Mouse (Mus musculus) CH12.LX (cell line): ENCODE data around the gene Cdkn2aip. TPM values are rescaled to one million over a fixed set of nuclear protein-coding genes. Genes with fewer than 3 reads are reported as not detected.

Experiments used
- DNase-seq: peaks from one replicate; pipeline ENCODE4 v3.0.0-alpha.2; 2013; ENCODE audit errors: extremely low read depth
- H3K27ac ChIP-seq: 2 replicates; pipeline ENCODE4 v1.5.1; 2012; ENCODE audit warnings: low read depth, mild to moderate bottlenecking, control low read depth, moderate library complexity; ENCODE audit not compliant: insufficient read depth
- H3K27me3 ChIP-seq: replicated peaks from 2 replicates; pipeline ENCODE3; 2012; ENCODE audit warnings: inconsistent platforms
- H3K36me3 ChIP-seq, 2 experiments: replicated peaks in 1 of 2; 2 replicates each; pipeline versions ENCODE3 to v1.6.1; 2012; ENCODE audit warnings: inconsistent platforms in 1 of 2, low read length in 1 of 2, mild to moderate bottlenecking in 1 of 2, mixed read lengths in 1 of 2, moderate library complexity in 1 of 2; ENCODE audit not compliant: control insufficient read depth in 1 of 2, insufficient read depth in 1 of 2
- H3K4me1 ChIP-seq, 2 experiments: 2 replicates each; pipeline ENCODE4 v1.6.1; 2012; ENCODE audit warnings: inconsistent platforms in 1 of 2, moderate library complexity in 1 of 2; ENCODE audit not compliant: insufficient read depth in 2 of 2, control insufficient read depth in 1 of 2
- H3K4me2 ChIP-seq: 2 replicates; pipeline ENCODE4 v1.6.1; 2012; ENCODE audit warnings: low read depth, mild to moderate bottlenecking, control low read depth; ENCODE audit not compliant: poor library complexity, insufficient read depth, severe bottlenecking
- H3K4me3 ChIP-seq, 3 experiments: fragments of 150-350 bp in 1 of 3; sonication (generic) in 1 of 3; replicated peaks in 1 of 3; 2 replicates each; pipeline versions ENCODE3 to v1.5.1; 2011 to 2012; ENCODE audit warnings: low read depth in 2 of 3, low read length in 2 of 3, mild to moderate bottlenecking in 2 of 3, moderate library complexity in 2 of 3, control low read depth in 1 of 3, improper control_type of control experiment in 1 of 3, inconsistent platforms in 1 of 3, mixed read lengths in 1 of 3; ENCODE audit not compliant: poor library complexity in 1 of 3
- H3K79me2 ChIP-seq: replicated peaks from 2 replicates; pipeline ENCODE4 v1.6.1; 2012; ENCODE audit warnings: mild to moderate bottlenecking, moderate library complexity; ENCODE audit not compliant: control insufficient read depth, poor library complexity, insufficient read depth, severe bottlenecking; ENCODE audit errors: extremely low read depth
- H3K9ac ChIP-seq: 2 replicates; pipeline ENCODE4 v1.6.1; 2012; ENCODE audit warnings: low read depth, mild to moderate bottlenecking, control low read depth, moderate library complexity; ENCODE audit not compliant: insufficient read depth
- H3K9me3 ChIP-seq: replicated peaks from 2 replicates; pipeline ENCODE3; 2012; ENCODE audit warnings: low read length, inconsistent platforms, mixed read lengths
- BHLHE40 ChIP-seq: IDR thresholded peaks from 2 replicates; pipeline ENCODE4 v1.6.1; 2011; ENCODE audit warnings: mild to moderate bottlenecking, low read depth, low read length, improper control_type of control experiment
- CHD1 ChIP-seq: IDR thresholded peaks from 2 replicates; pipeline ENCODE4 v1.6.1; 2012; ENCODE audit warnings: low read depth, low read length, improper control_type of control experiment, inconsistent platforms
- CTCF ChIP-seq, 2 experiments: IDR thresholded peaks in 1 of 2; conservative IDR thresholded peaks in 1 of 2; 2 replicates each; pipeline ENCODE4 v1.5.1; 2011 to 2012; ENCODE audit warnings: low read depth in 2 of 2, low read length in 2 of 2, improper control_type of control experiment in 1 of 2, inconsistent platforms in 1 of 2, mild to moderate bottlenecking in 1 of 2, moderate library complexity in 1 of 2
- E2F4 ChIP-seq: IDR thresholded peaks from 2 replicates; pipeline ENCODE4 v1.6.1; 2011; ENCODE audit warnings: low read depth, low read length, improper control_type of control experiment; ENCODE audit not compliant: insufficient replicate concordance
- ELF1 ChIP-seq: IDR thresholded peaks from 2 replicates; pipeline ENCODE4 v1.6.1; 2014; ENCODE audit warnings: low read depth, mild to moderate bottlenecking, inconsistent platforms, low read length, improper control_type of control experiment
- EP300 ChIP-seq: IDR thresholded peaks from 2 replicates; pipeline ENCODE4 v1.6.1; 2011; ENCODE audit warnings: low read length, improper control_type of control experiment
- GABPA ChIP-seq: IDR thresholded peaks from 2 replicates; pipeline ENCODE4 v1.6.1; 2012; ENCODE audit warnings: low read depth, low read length, improper control_type of control experiment, inconsistent platforms; ENCODE audit not compliant: insufficient replicate concordance
- HCFC1 ChIP-seq: IDR thresholded peaks from 2 replicates; pipeline ENCODE4 v1.6.1; 2012; ENCODE audit warnings: low read depth, mild to moderate bottlenecking, inconsistent platforms, low read length, improper control_type of control experiment
- KAT2A ChIP-seq: IDR thresholded peaks from 2 replicates; pipeline ENCODE4 v1.6.1; 2012; ENCODE audit warnings: low read length, improper control_type of control experiment, inconsistent platforms; ENCODE audit not compliant: insufficient replicate concordance
- MAFK ChIP-seq: IDR thresholded peaks from 2 replicates; pipeline ENCODE4 v1.6.1; 2011; ENCODE audit warnings: low read length, improper control_type of control experiment; ENCODE audit not compliant: insufficient replicate concordance
- MEF2A ChIP-seq: IDR thresholded peaks from 2 replicates; pipeline ENCODE4 v1.6.1; 2014; ENCODE audit warnings: low read depth, mild to moderate bottlenecking, inconsistent platforms, low read length, improper control_type of control experiment, borderline replicate concordance
- MXI1 ChIP-seq: IDR thresholded peaks from 2 replicates; pipeline ENCODE4 v1.6.1; 2011; ENCODE audit warnings: mild to moderate bottlenecking, low read depth, low read length, improper control_type of control experiment
- NELFE ChIP-seq: IDR thresholded peaks from 2 replicates; pipeline ENCODE4 v1.6.1; 2011; ENCODE audit warnings: low read depth, low read length, improper control_type of control experiment
- NRF1 ChIP-seq: IDR thresholded peaks from 2 replicates; pipeline ENCODE4 v1.6.1; 2014; ENCODE audit warnings: low read depth, mild to moderate bottlenecking, inconsistent platforms, low read length, improper control_type of control experiment, moderate library complexity
- PAX5 ChIP-seq: IDR thresholded peaks from 2 replicates; pipeline ENCODE4 v1.6.1; 2012; ENCODE audit warnings: low read length, inconsistent platforms, mixed read lengths
- POLR2AphosphoS2 ChIP-seq: IDR thresholded peaks from 2 replicates; pipeline ENCODE4 v1.6.1; 2011; ENCODE audit warnings: low read depth, low read length, improper control_type of control experiment
- RAD21 ChIP-seq: IDR thresholded peaks from 2 replicates; pipeline ENCODE4 v1.6.1; 2011; ENCODE audit warnings: low read depth, mild to moderate bottlenecking, low read length, improper control_type of control experiment, moderate library complexity
- SIN3A ChIP-seq: IDR thresholded peaks from 2 replicates; pipeline ENCODE4 v1.6.1; 2012; ENCODE audit warnings: low read length, improper control_type of control experiment, inconsistent platforms
- SMC3 ChIP-seq: IDR thresholded peaks from 2 replicates; pipeline ENCODE4 v1.6.1; 2011; ENCODE audit warnings: low read depth, low read length, improper control_type of control experiment
- TBP ChIP-seq: conservative IDR thresholded peaks from 2 replicates; pipeline ENCODE4 v1.6.1; 2011; ENCODE audit warnings: low read depth, low read length, improper control_type of control experiment
- UBTF ChIP-seq: IDR thresholded peaks from 2 replicates; pipeline ENCODE4 v1.6.1; 2012; ENCODE audit warnings: low read depth, mild to moderate bottlenecking, inconsistent platforms, low read length, improper control_type of control experiment, moderate library complexity
- USF2 ChIP-seq: conservative IDR thresholded peaks from 2 replicates; pipeline ENCODE4 v1.6.1; 2011; ENCODE audit warnings: low read depth, low read length, improper control_type of control experiment
- ZMIZ1 ChIP-seq: IDR thresholded peaks from 2 replicates; pipeline ENCODE4 v1.6.1; 2012; ENCODE audit warnings: low read depth, mild to moderate bottlenecking, inconsistent platforms, low read length, improper control_type of control experiment
- dilution Hi-C: fragments of 300-500 bp; cut with MboI; formaldehyde crosslinking; loops from 2 replicates; pipeline ENCODE4 v1.14.3; 2020; ENCODE audit warnings: low sequenced_read_pairs; ENCODE audit not compliant: extremely low pct_unique_long_range_greater_than_20kb, extremely low pct_ligation_motif_present
- in situ Hi-C: fragments of 300-500 bp; cut with MboI; formaldehyde crosslinking; loops from 3 replicates; pipeline ENCODE4 v1.14.3; 2019; ENCODE audit warnings: low sequenced_read_pairs, low pct_ligation_motif_present, low pct_unique_long_range_greater_than_20kb, mixed read lengths
- polyA plus RNA-seq: library from polyadenylated mRNA; unstranded; fragments of >175 nt; gene quantifications from 2 replicates; pipeline ENCODE4 v1.2.1, GENCODE M21; 2012; ENCODE audit warnings: low read depth; ENCODE audit not compliant: insufficient read length
- total RNA-seq, 2 experiments: library from RNA; depleted of rRNA; stranded (reverse); fragments of 300-350 nt in 1 of 2; fragments of >200 nt in 1 of 2; gene quantifications; 2 replicates each; pipeline ENCODE4 v1.2.3; 2012 to 2014

The Cdkn2aip gene
- total and polyA plus RNA-seq, 3 experiments: 7.1 to 15.5 (median 8.7) TPM

- Histone ChIP-seq H3K9ac (no peak overlapping the region), H3K36me3 (no peaks in the 10 kb centered on the region), H3K9me3 (no peaks in the 10 kb centered on the region), H3K4me2 (no peak overlapping the region), H3K27me3 (no peaks in the 10 kb centered on the region), H3K4me1 (no peaks in the 10 kb centered on the region), H3K4me3 (no peak overlapping the region), H3K79me2 (no peaks in the 10 kb centered on the region), H3K27ac (no peak overlapping the region)
- in situ Hi-C loops (no loop called here), dilution Hi-C loops (no loop called here)
- TF ChIP-seq NRF1: no peak
- TF ChIP-seq EP300: no peak
- TF ChIP-seq RAD21: no peak
- no peak for TF ChIP-seq PAX5
- TF ChIP-seq GABPA: no peak
- TF ChIP-seq HCFC1: no peak
- TF ChIP-seq MXI1: no peak
- TF ChIP-seq KAT2A: no peak
- no peak for TF ChIP-seq ZMIZ1
- no peak for TF ChIP-seq UBTF
- no peak for TF ChIP-seq ELF1
- no peak for TF ChIP-seq MEF2A
- no peak for TF ChIP-seq SMC3
- DNase-seq: no peak
Measured at GRCm38 (mm10) chr8:47760186-47760585, 46.5 kb upstream of the Cdkn2aip start.

- H3K27me3 ChIP-seq: no peaks in the 10 kb centered on the region
- H3K36me3 ChIP-seq: no peaks in the 10 kb centered on the region
- H3K4me3 ChIP-seq: no peak overlapping the region
- no peak overlapping the region for H3K9ac ChIP-seq
- dilution Hi-C loops: no loop called here
- H3K9me3 ChIP-seq: no peaks in the 10 kb centered on the region
- no peak overlapping the region for H3K4me2 ChIP-seq
- H3K79me2 ChIP-seq: no peaks in the 10 kb centered on the region
- no peak overlapping the region for H3K27ac ChIP-seq
- DNase-seq: peak; percentile 23
- TF ChIP-seq CTCF (conservative IDR thresholded peaks at IDR 0.05 in 1 of 2, IDR thresholded peaks at IDR 0.05 in 1 of 2; ENCODE audit: low read depth in 2 of 2, low read length in 2 of 2) (no peak), CHD1 (no peak), POLR2AphosphoS2 (no peak)
- in situ Hi-C loops: no loop called here
- H3K4me1 ChIP-seq: no peaks in the 10 kb centered on the region
Measured at GRCm38 (mm10) chr8:47753121-47753520, 39.4 kb upstream of the Cdkn2aip start.

- no peak overlapping the region for H3K4me3 ChIP-seq
- no peaks in the 10 kb centered on the region for H3K27me3 ChIP-seq
- no peak overlapping the region for H3K27ac ChIP-seq
- H3K4me2 ChIP-seq: no peak overlapping the region
- no peak for DNase-seq
- TF ChIP-seq TBP: no peak
- TF ChIP-seq NELFE: no peak
- no peak for TF ChIP-seq BHLHE40
- no peak for TF ChIP-seq GABPA
- TF ChIP-seq E2F4: no peak
- TF ChIP-seq MAFK: no peak
- no peak for TF ChIP-seq USF2
- TF ChIP-seq SIN3A: no peak
- TF ChIP-seq RAD21: no peak
- no peaks in the 10 kb centered on the region for H3K4me1 ChIP-seq
- in situ Hi-C loops (no loop called here), dilution Hi-C loops (no loop called here)
- H3K36me3 ChIP-seq: no peaks in the 10 kb centered on the region
- H3K9me3 ChIP-seq: no peaks in the 10 kb centered on the region
- no peaks in the 10 kb centered on the region for H3K79me2 ChIP-seq
- H3K9ac ChIP-seq: no peak overlapping the region
Measured at GRCm38 (mm10) chr8:47750096-47750495, 36.4 kb upstream of the Cdkn2aip start.
